Mouse (Mus musculus): ENCODE data around the gene Ppp1r15b. TPM values are rescaled to one million over a fixed set of nuclear protein-coding genes. Genes with fewer than 3 reads are reported as not detected.

Ppp1r15b gene
- polyA plus RNA-seq (2012; rRNA removed): 19.7 and 26.6 TPM in 2 replicates

- peak within 1 kb of the TSS; percentile 93 for H3K4me3 ChIP-seq (ENCODE audit: extremely low read depth, insufficient read depth, insufficient read length)
- no peaks in the 10 kb centered on the region for H3K27me3 ChIP-seq (ENCODE audit: control insufficient read depth, insufficient read depth, low read length)
- no peaks in the 10 kb centered on the region for H3K4me1 ChIP-seq (ENCODE audit: control insufficient read depth, insufficient read depth, insufficient read length)
- H3K27ac ChIP-seq (ENCODE audit: insufficient read depth, low read length): peak within 1 kb of the TSS; percentile 99
- peaks cover 9% of the 10 kb centered on the region for H3K36me3 ChIP-seq (ENCODE audit: control insufficient read depth, insufficient read depth, low read length)
- 1% methylated on average over 72 of the region's 72 CpGs for WGBS
- TF ChIP-seq CTCF (IDR thresholded peaks at IDR 0.05; ENCODE audit: extremely low read depth, insufficient read depth, insufficient read length, insufficient replicate concordance): no peak
- peak; percentile 73 for TF ChIP-seq POLR2A (IDR thresholded peaks at IDR 0.05; ENCODE audit: low read depth, low read length)
- peak; percentile 96 to 99 for DNase-seq (ENCODE audit: low read depth in 1 of 2, low spot score in 2 of 2)
Observed at GRCm38 (mm10) chr1:133130638-133131560, at the start of gene Ppp1r15b. TSS of gene Ppp1r15b (plus strand) at chr1:133131143.

- Histone ChIP-seq H3K36me3 (ENCODE audit: control insufficient read depth, insufficient read depth, low read length) (peaks cover 6% of the 10 kb centered on the region; the same call in 1 of the 2 replicates), H3K27ac (ENCODE audit: insufficient read depth, low read length) (peak overlapping the region; percentile 97), H3K4me1 (ENCODE audit: control insufficient read depth, insufficient read depth, insufficient read length) (peaks cover 50% of the 10 kb centered on the region), H3K4me3 (ENCODE audit: extremely low read depth, insufficient read depth, insufficient read length) (no peak overlapping the region), H3K27me3 (ENCODE audit: control insufficient read depth, insufficient read depth, low read length) (no peaks in the 10 kb centered on the region)
- peak; percentile 72 to 82 for DNase-seq (ENCODE audit: low read depth in 1 of 2, low spot score in 2 of 2)
- WGBS: 38% methylated on average over 5 of the region's 5 CpGs
- TF ChIP-seq CTCF (IDR thresholded peaks at IDR 0.05; ENCODE audit: extremely low read depth, insufficient read depth, insufficient read length, insufficient replicate concordance): no peak
- TF ChIP-seq POLR2A (IDR thresholded peaks at IDR 0.05; ENCODE audit: low read depth, low read length): no peak
Observed at GRCm38 (mm10) chr1:133083003-133083546, 47.9 kb upstream of the Ppp1r15b start.

GRCm38 (mm10) chr1:133083942-133084625 is 46.9 kb upstream of the Ppp1r15b start:
- TF ChIP-seq POLR2A (IDR thresholded peaks at IDR 0.05; ENCODE audit: low read depth, low read length): no peak

GRCm38 (mm10) chr1:133084708-133085416 is 46.1 kb upstream of the Ppp1r15b start:
- WGBS: 60% methylated on average over 14 of the region's 14 CpGs

More at GRCm38 (mm10) chr1:133083942-133084625, 46.9 kb upstream of the Ppp1r15b start:
- Histone ChIP-seq H3K4me1 (ENCODE audit: control insufficient read depth, insufficient read depth, insufficient read length) (peaks cover 50% of the 10 kb centered on the region), H3K4me3 (ENCODE audit: extremely low read depth, insufficient read depth, insufficient read length) (no peak overlapping the region; the same call in 1 of the 2 replicates), H3K27ac (ENCODE audit: insufficient read depth, low read length) (peak overlapping the region; percentile 97), H3K36me3 (ENCODE audit: control insufficient read depth, insufficient read depth, low read length) (peaks cover 6% of the 10 kb centered on the region; the same call in 1 of the 2 replicates), H3K27me3 (ENCODE audit: control insufficient read depth, insufficient read depth, low read length) (no peaks in the 10 kb centered on the region)
- 32% methylated on average over 11 of the region's 11 CpGs for WGBS
- peak in 1 of 2 experiments; percentile 66 for DNase-seq (ENCODE audit: low read depth in 1 of 2, low spot score in 2 of 2)

GRCm38 (mm10) chr1:133085417-133085742 is 45.6 kb upstream of the Ppp1r15b start:
- peak in 1 of 2 experiments; percentile 5 for DNase-seq (ENCODE audit: low read depth in 1 of 2, low spot score in 2 of 2)
- 90% methylated on average over 8 of the region's 8 CpGs for whole genome bisulfite sequencing
- Histone ChIP-seq H3K36me3 (ENCODE audit: control insufficient read depth, insufficient read depth, low read length) (peaks cover 9% of the 10 kb centered on the region), H3K27me3 (ENCODE audit: control insufficient read depth, insufficient read depth, low read length) (no peaks in the 10 kb centered on the region), H3K4me1 (ENCODE audit: control insufficient read depth, insufficient read depth, insufficient read length) (peaks cover 50% of the 10 kb centered on the region), H3K27ac (ENCODE audit: insufficient read depth, low read length) (peak overlapping the region; percentile 97), H3K4me3 (ENCODE audit: extremely low read depth, insufficient read depth, insufficient read length) (no peak overlapping the region)
- no peak for TF ChIP-seq CTCF (IDR thresholded peaks at IDR 0.05; ENCODE audit: extremely low read depth, insufficient read depth, insufficient read length, insufficient replicate concordance)
- no peak for TF ChIP-seq POLR2A (IDR thresholded peaks at IDR 0.05; ENCODE audit: low read depth, low read length)

More at GRCm38 (mm10) chr1:133084708-133085416, 46.1 kb upstream of the Ppp1r15b start:
- H3K27ac ChIP-seq (ENCODE audit: insufficient read depth, low read length): peak overlapping the region; percentile 97
- no peaks in the 10 kb centered on the region for H3K27me3 ChIP-seq (ENCODE audit: control insufficient read depth, insufficient read depth, low read length)
- H3K36me3 ChIP-seq (ENCODE audit: control insufficient read depth, insufficient read depth, low read length): peaks cover 6% of the 10 kb centered on the region; the same call in 1 of the 2 replicates
- DNase-seq (ENCODE audit: low read depth in 1 of 2, low spot score in 2 of 2): peak in 1 of 2 experiments; percentile 49
- peaks cover 50% of the 10 kb centered on the region for H3K4me1 ChIP-seq (ENCODE audit: control insufficient read depth, insufficient read depth, insufficient read length)
- TF ChIP-seq POLR2A (IDR thresholded peaks at IDR 0.05; ENCODE audit: low read depth, low read length): no peak
- TF ChIP-seq CTCF (IDR thresholded peaks at IDR 0.05; ENCODE audit: extremely low read depth, insufficient read depth, insufficient read length, insufficient replicate concordance): no peak
- H3K4me3 ChIP-seq (ENCODE audit: extremely low read depth, insufficient read depth, insufficient read length): no peak overlapping the region

GRCm38 (mm10) chr1:133086804-133087203 is 44.1 kb upstream of the Ppp1r15b start:
- Histone ChIP-seq H3K27ac (ENCODE audit: insufficient read depth, low read length) (peak overlapping the region; percentile 53), H3K4me3 (ENCODE audit: extremely low read depth, insufficient read depth, insufficient read length) (no peak overlapping the region), H3K27me3 (ENCODE audit: control insufficient read depth, insufficient read depth, low read length) (no peaks in the 10 kb centered on the region), H3K36me3 (ENCODE audit: control insufficient read depth, insufficient read depth, low read length) (peaks cover 14% of the 10 kb centered on the region), H3K4me1 (ENCODE audit: control insufficient read depth, insufficient read depth, insufficient read length) (peaks cover 45% of the 10 kb centered on the region)
- WGBS: 91% methylated on average over 10 of the region's 10 CpGs
- TF ChIP-seq POLR2A (IDR thresholded peaks at IDR 0.05; ENCODE audit: low read depth, low read length): no peak
- TF ChIP-seq CTCF (IDR thresholded peaks at IDR 0.05; ENCODE audit: extremely low read depth, insufficient read depth, insufficient read length, insufficient replicate concordance): no peak
- peak in 1 of 2 experiments; percentile 4 for DNase-seq (ENCODE audit: low read depth in 1 of 2, low spot score in 2 of 2)

Measured in spleen, adult 2 months (tissue).